Comparison of ENCODE assay signal across 17 mouse cellular contexts in the genomic region with DNA sequence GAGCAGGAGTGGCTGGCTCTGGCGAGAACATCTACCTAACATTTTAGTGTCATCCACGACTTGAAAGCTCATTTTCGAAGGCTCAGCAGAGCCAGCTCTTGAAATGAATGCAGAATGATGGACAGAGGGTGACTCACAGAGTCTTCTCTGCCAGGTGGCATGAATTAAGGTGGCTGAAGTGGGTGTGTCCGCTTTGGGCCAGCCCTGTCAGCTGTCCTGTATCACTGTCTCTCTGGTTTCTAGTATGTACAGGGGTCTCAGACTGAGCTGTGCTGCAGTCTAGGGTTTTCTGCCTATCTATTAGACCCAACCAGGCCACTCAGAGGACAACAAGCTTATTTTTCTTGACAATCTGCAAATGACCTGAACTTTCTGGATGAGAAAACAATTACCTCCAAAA.
DNase-seq lines count a peak whose midpoint lies in the region; ATAC-seq and TF ChIP-seq lines count a peak whose summit lies in the region.
"Had no signal": no experiment of that assay in that cellular context is flagged by ENCODE, and none has a peak within 500 bp of the region (broad histone marks: within the 10 kb centered on the region; RNA-seq: fewer than 3 reads in every experiment).

No protein-coding gene starts in this region.

- H3K27ac ChIP-seq in heart, embryonic 10.5 days: no peak overlapping the region
- H3K27ac ChIP-seq in brown adipose tissue, adult 24 weeks (replicated peaks; ENCODE audit: low read depth, low read length): 0 out of 2 replicates have a peak overlapping the region, but pooled peaks have one; percentile 25
- H3K27ac ChIP-seq in intestine, postnatal 0 days (ENCODE audit: low read depth, low read length): peak overlapping the region; percentile 62
- H3K27ac ChIP-seq: embryonic facial prominence, embryonic 12.5 days; kidney, embryonic 15.5 days; liver, embryonic 15.5 days; macrophage had no signal

- ATAC-seq in intestine, postnatal 0 days: no peak; the same call in 1 of the 2 replicates

- intact Hi-C loops in left cerebral cortex, postnatal 25 days (cut with DNase I): no loop called here

- H3K4me3 ChIP-seq in heart, embryonic 10.5 days: no peak overlapping the region
- H3K4me3 ChIP-seq in brown adipose tissue, adult 24 weeks (ENCODE audit: insufficient read depth, low read depth, low read length): no peak overlapping the region
- H3K4me3 ChIP-seq in intestine, postnatal 0 days (ENCODE audit: low read depth, low read length): no peak overlapping the region
- H3K4me3 ChIP-seq: embryonic facial prominence, embryonic 12.5 days; kidney, embryonic 15.5 days; liver, embryonic 15.5 days had no signal

- WGBS in heart, embryonic 10.5 days: 64% methylated on average over 4 of the region's 4 CpGs
- 65% methylated on average over 4 of the region's 4 CpGs for WGBS in intestine, postnatal 0 days

- no peak overlapping the region for H3K9ac ChIP-seq in intestine, postnatal 0 days (ENCODE audit: low read depth, low read length)
- H3K9ac ChIP-seq: embryonic facial prominence, embryonic 12.5 days; kidney, embryonic 15.5 days; liver, embryonic 15.5 days had no signal

- no peaks in the 10 kb centered on the region for H3K36me3 ChIP-seq in heart, embryonic 10.5 days
- H3K36me3 ChIP-seq in intestine, postnatal 0 days (ENCODE audit: control insufficient read depth, insufficient read depth): 0 out of 2 replicates have a peak, but pooled peaks cover 5% of the 10 kb centered on the region
- H3K36me3 ChIP-seq: embryonic facial prominence, embryonic 12.5 days; kidney, embryonic 15.5 days; liver, embryonic 15.5 days had no signal

- no peak overlapping the region for H3K4me2 ChIP-seq in intestine, postnatal 0 days (replicated peaks; ENCODE audit: low read depth)
- H3K4me2 ChIP-seq: embryonic facial prominence, embryonic 12.5 days; kidney, embryonic 15.5 days; liver, embryonic 15.5 days; midbrain, embryonic 11.5 days had no signal

- peak; percentile 35 for DNase-seq in heart, embryonic 10.5 days (ENCODE audit: low spot score)
- DNase-seq in heart, adult 9 months (ENCODE audit: low spot score in 2 of 2): no peak
- peak; percentile 79 for DNase-seq in 3T3-L1 (ENCODE audit: low read depth, low spot score)
- no peak for DNase-seq in kidney, adult 8-10 months
- no peak for DNase-seq in B cell, adult 2 months
- DNase-seq in left cerebral cortex, postnatal 25 days (ENCODE audit: low spot score in 2 of 2): no peak
- DNase-seq: adrenal gland, adult 2 months; cerebellum, adult 11-12 months; gastrocnemius, postnatal 36 days; right cerebral cortex, adult 18-20 months had no signal

- no peaks in the 10 kb centered on the region for H3K4me1 ChIP-seq in heart, embryonic 10.5 days
- peaks cover 20% of the 10 kb centered on the region for H3K4me1 ChIP-seq in brown adipose tissue, adult 24 weeks (ENCODE audit: control insufficient read depth, insufficient read depth, insufficient read length, low read length)
- peaks cover 9% of the 10 kb centered on the region; the same call in 1 of the 2 replicates for H3K4me1 ChIP-seq in intestine, postnatal 0 days (replicated peaks; ENCODE audit: control insufficient read depth, insufficient read depth, low read length)
- H3K4me1 ChIP-seq: liver, embryonic 15.5 days had no signal

- no peaks in the 10 kb centered on the region for H3K27me3 ChIP-seq in heart, embryonic 10.5 days (ENCODE audit: insufficient read depth, poor library complexity, severe bottlenecking)
- no peaks in the 10 kb centered on the region for H3K27me3 ChIP-seq in intestine, postnatal 0 days (replicated peaks; ENCODE audit: control insufficient read depth, insufficient read depth, low read length)
- H3K27me3 ChIP-seq: embryonic facial prominence, embryonic 12.5 days; kidney, embryonic 15.5 days; liver, embryonic 15.5 days had no signal

- H3K9me3 ChIP-seq in heart, embryonic 10.5 days: no peaks in the 10 kb centered on the region
- no peaks in the 10 kb centered on the region for H3K9me3 ChIP-seq in intestine, postnatal 0 days (ENCODE audit: control insufficient read depth)
- H3K9me3 ChIP-seq: embryonic facial prominence, embryonic 12.5 days; kidney, embryonic 15.5 days; liver, embryonic 15.5 days had no signal

- no peak for TF ChIP-seq CTCF in intestine, postnatal 0 days (IDR thresholded peaks at IDR 0.05; ENCODE audit: low read depth)

Comparison
In these comparisons a context has a peak if more than half of its experiments do, and no peak if none do; other contexts are left out.
1. DNase-seq: peak in heart, embryonic 10.5 days (single experiment) and 3T3-L1 (single experiment); none in heart, adult 9 months (0 of 2), kidney, adult 8-10 months (0 of 2), B cell, adult 2 months (0 of 2) and left cerebral cortex, postnatal 25 days (0 of 2).